Mouse (Mus musculus): ENCODE measurements around the gene Oasl1.
"Not testable (repeated sequence)": the region's sequence is repeated elsewhere in the genome, so short reads cannot be mapped to it uniquely, and the experiment has no call there.

Oasl1 gene

DNA sequence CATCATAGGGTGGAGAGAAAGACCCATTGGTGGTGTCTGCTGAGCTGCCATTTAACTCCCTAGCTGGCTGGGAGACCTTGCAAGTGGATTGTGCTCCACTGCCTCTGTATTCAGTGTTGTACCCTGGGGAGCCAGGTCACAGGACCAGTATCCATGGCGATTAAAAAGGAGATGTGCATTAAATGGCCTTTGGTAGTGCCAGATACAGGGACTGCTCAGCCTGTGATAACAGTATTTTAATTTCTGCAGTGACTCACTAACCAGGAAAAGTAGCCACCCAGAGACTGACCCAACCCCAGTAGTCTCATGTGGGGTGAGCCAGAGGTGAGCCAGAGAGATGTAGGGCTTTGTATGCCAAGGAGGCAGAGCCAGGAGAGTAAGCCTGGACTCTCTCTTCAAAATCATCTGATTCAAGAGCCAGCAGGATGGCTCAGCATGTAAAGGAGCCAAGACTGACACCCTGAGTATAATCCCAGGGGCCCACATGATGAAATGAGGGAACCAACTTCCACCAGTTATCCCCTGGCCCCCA is 3.2 kb downstream of the Oasl1 start:
- intact Hi-C loops (cut with DNase I) = no loop called here

DNA sequence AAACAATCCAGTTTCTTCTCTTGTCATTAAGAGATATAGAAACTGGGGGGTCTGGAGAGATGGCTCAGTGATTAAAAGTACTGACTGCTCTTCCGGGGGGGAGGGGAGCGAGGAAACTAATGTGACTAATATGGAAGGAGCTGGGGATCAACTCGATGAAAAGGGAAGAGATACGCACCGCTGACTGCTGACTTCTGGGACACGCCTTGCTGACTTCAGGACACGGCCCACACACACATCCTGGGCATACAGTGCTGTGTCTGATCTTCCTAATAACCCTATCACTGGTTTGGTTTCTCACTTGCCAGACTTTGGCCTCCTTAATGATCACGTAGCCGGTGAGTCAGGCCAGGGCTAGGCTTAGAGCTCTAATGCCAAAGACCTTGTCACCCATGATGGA is 3.7 kb downstream of the Oasl1 start:
- intact Hi-C loops (cut with DNase I) = no loop called here

DNA sequence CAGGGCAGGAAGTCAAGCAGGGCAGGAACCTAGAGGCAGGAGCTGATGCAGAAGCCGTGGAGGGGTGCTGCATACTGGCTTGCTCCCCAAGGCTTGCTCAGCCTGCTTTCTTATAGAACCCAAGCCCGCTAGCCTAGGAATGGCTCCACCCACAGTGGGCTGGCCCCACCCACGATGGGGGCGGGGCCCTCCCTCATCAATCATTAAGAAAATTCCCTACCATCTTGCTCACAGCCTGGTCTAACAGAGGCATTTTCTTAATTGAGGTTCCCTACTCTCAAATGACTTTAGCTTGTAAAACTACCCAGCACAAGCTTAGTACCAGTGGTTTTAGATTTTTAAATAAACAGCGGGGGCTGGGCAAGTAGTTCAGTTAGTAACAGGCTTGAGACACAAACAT is 8.6 kb downstream of the Oasl1 start:
- intact Hi-C loops (cut with DNase I) = no loop called here

DNA sequence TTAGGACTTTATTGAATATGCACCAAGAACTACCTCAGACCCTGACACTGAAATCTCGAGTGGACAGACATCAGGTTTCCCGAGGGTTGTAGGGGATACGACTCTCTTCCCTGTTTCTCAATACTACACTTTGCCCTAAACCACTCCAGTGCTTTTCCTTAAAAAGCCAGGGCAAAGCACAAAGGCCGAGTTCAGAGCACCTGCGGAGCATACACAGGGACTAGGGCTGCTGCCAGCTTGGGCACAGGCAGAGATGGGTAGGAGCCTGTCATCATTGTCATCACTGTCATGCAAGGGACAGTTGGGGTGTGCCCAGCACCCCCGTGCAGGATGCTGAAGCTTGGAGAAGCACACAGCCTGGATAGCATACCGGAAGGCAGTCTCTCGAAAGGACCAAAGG is 10.2 kb downstream of the Oasl1 start:
- intact Hi-C loops (cut with DNase I) = no loop called here

DNA sequence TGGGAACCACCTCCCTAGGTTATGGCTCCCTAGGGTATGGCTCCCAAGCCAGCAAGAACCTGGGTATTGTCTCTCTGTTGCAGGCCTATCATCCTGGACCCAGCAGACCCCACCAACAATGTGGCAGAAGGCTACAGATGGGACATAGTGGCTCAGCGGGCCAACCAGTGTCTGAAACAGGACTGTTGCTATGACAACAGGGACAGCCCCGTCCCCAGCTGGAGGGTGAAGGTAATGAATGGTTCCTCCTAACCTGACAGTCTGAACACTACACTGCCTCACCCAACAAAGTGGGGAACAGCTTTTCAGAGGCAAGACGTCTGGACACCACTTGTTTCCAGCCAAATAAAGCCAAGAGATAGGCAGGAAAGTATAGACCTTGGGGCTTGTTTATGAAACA is 12.8 kb downstream of the Oasl1 start:
- intact Hi-C loops (cut with DNase I) = no loop called here

DNA sequence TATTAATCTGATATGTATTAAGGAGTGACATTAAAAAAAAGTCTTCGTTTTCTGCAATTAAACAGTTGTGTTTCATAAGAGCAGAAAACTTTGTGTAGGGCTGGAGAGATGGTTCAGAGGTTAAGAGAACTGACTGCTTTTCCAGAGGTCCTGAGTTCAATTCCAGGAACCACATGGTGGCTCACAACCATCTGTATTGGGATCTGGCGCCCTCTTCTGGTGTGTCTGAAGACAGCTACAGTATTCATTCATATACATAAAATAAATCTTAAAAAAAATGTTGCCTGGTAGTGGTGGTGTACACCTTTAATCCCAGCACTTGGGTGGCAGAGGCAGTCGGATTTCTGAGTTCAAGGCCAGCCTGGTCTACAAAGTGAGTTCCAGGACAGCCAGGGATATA is 18.1 kb downstream of the Oasl1 start:
- intact Hi-C loops (cut with DNase I) = not testable (repeated sequence)

DNA sequence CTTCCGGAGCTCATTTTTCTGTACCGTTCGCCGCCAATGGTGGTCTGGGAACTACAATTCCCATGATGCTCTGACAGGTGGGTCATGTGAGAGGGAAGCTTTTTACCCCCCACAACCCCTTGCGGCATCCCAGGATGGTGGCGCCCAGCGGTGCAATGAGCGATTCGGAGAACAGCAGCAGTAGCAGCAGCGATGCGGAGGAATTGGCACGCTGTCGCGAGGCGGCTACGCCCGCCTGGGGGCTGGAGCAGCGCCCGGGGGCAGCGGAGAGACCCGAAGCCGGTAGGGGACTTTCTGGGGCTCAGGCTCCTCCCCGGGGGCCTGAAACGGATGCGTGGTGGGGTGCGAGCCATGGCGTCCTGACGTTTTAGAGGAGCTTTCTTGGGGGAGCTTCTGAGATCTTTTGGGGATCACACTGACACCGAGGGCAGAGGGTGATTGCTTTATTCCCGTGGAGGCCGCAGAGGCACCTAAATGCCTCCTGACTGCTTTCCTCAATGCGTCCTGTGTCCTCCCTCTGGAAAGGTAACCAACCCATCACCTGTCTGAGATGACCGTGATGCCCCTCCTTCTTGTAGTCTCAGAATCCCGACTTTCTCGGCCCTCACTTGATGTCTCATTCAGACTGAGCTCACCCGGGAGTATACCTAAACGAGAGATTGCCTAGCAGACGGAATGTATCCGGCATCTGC is 19.2 kb downstream of the Oasl1 start, which contains the start of gene 2210016L21Rik:
2210016L21Rik (plus strand) TSS at position 85 of the 692 bp plus-strand sequence.
- intact Hi-C loops (cut with DNase I) = no loop called here

DNA sequence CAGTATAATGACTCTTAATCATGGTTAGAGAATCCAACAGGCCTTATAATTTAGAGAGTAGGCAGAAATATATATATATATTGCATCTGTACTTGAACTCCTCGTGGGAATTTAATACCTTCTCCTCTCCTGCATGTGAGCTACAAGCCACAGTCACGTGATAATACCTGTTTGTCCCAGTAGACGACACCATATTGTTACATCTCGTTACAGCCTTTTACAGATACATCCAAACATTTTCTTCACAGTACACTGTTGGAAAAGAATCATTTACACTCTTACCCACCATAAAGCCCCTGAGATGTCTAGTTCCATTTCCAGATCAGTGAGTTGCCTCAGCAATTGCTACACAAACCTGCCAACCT is 19.7 kb downstream of the Oasl1 start:
- intact Hi-C loops (cut with DNase I) = no loop called here

DNA sequence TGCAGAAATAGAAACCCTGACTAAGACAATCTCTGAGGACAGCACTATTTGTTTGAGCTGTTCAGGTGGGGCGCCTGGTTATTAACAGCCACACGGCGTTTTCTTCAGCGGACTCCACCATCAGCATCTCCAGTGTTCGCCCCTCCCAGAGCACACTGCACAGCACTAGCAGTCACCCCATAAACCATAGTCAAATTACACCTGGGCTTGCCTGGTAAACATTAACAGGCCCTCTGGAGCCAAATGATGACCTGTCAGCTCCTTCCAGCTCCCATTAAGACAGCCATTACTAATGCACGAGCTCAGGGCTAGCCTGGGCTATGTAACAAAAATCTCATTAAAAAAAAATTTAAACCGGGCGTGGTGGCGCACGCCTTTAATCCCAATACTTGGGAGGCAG is 22.0 kb downstream of the Oasl1 start:
- intact Hi-C loops (cut with DNase I) = no loop called here

DNA sequence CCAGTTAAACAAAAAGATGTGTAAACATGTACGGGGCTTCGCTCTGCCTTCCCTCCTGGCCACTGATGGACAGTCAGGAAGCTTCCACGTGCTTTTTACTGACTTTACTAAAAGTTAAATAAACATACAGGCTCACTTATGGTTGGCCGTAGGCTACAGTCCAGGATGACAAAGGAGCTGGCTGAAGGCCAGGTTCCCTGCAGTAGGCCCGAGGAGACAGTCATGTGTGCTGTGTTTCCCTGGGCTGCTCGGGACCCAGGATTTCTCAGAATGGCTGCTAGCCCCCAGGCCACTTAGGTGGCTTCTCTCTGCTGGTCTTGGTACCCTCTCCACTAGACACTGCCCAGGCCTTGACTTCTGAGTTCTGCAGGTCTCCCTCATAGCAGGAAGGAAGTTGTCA is 25.9 kb downstream of the Oasl1 start:
- intact Hi-C loops (cut with DNase I) = no loop called here

DNA sequence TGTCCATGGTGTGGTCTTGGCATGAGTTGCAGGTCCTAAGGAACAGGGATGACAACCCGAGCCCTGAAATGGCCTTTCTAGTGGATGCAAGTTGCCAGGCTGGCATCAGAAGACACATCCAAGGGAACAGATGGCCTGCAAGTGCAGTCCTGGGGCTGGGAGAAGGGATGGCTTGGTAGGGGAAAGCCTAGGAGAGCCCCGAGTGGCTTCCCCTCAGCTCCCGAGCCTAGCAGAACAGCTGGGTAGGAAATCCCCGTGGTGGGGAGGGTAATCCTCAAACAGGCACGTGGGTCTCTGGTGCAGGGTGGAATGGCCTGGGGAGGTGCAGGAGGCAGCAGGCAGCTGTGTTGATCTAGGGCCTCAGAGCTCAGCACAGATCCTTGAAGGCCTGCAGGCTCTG is 26.3 kb downstream of the Oasl1 start:
- intact Hi-C loops (cut with DNase I) = no loop called here

DNA sequence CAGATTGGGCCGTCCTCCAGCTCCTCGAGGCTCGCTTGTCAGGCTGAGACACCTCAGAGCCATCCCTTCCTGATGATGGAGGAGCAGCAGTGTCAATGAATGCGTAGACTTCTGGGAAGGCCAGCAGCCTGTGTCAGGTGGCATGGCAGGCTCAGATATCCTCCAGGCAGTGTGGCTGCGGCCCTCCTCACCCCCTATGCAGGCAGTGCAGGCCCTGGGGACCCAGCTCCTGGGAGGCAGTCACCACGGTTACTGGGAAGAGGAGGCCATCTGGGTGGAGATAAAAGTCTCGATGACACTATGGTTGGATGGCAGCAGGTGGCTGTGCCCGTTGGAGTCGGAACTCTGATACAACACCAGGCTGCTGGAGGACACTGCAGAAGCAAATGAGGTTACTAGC is 26.8 kb downstream of the Oasl1 start:
- intact Hi-C loops (cut with DNase I) = no loop called here

DNA sequence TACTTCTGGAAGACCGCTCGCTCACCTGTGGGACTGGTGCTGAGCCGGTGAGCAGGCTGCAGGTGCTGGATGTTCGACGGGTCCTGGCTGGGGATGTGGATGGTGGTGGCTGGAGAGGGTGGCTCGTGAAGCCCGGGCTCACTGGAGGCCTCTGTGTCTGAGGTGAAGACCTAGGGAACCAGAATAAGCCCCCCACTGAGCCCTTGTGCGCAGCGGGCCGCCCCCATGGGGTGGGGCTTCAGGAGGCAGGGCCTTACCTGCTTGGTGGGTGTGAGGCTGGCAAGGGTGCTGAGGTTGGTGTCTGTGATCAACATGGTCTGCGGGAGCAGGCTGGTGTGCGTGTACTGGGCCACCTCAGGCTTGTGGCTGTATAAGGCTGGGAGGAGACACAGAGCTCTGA is 27.6 kb downstream of the Oasl1 start:
- intact Hi-C loops (cut with DNase I) = no loop called here

DNA sequence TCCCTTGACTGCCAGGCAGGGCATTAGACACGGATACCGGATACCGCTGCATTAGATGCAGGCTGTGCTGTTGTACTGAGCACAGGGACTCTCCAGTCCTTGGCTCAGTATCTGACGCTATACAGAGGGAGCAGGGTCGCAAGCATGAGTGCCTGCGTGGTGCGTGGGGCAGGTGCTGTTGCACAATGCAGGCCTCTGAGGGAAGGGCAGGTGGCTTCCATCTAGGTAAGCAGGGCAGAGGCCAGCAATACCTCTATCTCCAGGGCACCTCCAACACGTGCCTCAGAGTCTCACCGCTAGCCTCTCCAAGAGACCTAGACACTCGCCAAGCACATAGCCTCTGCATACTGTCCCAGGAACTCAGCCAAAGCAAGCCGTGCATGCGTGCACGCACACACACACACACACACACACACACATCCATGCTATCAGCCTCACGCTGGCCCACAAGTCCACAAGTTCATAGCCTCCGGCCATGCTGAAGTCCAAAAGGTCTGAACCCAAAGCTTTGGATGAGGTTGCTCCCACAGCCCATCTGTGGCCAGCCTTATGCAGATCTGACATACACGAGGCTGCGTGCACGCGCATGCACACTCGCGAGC is 28.3 kb downstream of the Oasl1 start:
- intact Hi-C loops (cut with DNase I) = no loop called here

DNA sequence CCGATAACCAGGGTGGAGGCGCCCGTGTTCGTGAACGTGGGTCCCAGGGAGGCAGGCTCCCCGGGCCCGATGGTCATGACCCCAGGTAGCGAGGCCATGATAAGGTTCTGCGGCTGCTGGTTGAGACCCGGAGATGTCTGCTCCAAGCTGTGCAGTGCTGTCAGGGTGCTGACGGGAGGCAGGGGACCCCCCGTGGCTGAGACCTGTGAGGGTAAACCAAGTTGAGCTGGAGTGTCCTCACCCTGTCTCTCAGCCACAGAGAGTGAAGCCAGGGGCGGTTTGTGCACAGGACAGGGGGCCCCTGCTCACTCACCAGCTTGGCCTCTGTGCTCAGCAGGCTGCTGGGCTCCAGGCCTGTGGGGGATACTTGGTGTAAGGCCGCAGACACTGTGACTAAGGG is 30.3 kb downstream of the Oasl1 start:
- intact Hi-C loops (cut with DNase I) = no loop called here

DNA sequence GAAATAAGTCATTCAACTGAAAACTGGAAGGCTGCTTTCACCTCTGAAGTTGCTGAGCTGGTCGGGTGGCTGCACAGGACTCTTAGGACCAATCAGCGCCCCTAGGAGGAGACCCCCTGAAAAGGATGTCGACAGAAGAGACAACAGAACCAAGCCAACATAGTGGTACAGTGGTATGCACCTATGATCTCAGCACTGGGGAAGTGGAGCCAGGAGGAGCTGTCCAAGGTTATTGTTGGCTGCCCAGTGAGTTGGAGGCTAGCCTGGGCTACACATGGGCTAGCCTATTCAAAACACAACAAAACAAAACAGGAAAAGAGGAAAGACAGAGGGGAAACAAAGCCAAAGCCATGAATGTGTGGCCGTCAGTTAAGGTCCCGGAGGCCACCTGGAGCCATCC is 35.0 kb downstream of the Oasl1 start:
- intact Hi-C loops (cut with DNase I) = no loop called here

DNA sequence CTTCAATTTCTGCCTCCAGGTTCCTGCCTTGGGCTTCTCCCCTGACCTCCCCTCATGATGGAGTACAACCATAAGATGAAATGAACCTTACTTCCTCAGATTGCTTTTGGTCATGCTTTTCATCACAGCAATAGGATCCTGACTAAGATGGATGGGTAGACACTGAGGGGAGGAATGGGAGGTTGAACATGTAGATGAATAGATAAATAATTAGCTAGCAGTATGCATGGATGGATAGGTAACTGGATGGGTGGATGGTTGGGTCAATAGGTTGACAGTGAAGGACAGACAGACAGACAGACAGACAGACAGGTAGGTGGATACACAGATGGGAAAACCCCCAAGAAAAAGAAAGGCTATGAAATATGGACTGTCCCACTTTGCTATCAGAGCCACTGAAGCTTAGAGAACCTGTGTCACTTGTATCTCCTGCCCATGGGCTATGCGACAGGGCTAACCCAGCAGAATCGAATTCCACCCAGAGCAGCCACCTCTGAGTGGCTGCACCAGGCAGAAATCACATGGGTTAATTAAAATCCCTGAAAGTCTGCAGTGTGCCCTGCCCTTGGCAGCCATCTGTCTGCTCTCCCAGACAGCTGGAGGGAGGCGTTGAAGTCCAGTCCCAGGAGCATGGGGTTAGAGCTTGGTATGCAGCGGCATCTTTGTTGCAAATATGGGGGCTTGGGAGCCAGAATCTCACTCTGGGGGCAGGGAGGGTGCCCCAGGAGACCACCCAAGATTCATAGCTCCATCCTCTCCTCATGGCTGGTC is 38.7 kb downstream of the Oasl1 start:
- intact Hi-C loops (cut with DNase I) = no loop called here

DNA sequence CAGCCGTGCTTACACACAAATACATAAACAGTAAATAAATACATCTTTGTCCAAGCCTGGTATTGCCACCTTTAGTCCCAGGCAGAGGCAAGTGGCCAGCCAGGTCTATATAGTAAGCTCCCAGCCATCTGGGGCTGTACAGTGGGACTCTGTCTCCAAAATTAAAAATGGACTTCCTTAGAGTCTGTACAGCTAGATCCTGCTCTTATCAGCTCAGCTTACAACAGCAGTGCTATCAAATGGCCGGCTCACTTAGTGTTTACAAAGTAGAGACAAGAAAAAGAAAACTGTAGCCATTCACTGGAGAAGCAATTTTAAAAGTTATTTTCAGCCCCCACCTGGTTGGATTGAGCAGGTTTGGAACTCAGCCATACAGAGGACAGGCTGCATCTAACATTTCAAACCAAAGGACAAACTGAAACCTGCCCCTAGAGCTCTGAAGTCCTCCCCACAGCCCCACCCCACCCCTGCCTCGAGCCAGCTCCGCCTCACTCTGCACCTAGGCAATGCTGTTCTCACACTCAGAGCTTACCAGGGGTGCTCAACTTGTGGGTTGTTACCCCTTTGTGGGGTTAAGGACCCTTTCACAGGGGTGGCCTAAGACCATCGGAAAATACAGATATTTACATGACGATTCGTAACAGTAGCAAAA is 41.4 kb downstream of the Oasl1 start:
- intact Hi-C loops (cut with DNase I) = no loop called here

DNA sequence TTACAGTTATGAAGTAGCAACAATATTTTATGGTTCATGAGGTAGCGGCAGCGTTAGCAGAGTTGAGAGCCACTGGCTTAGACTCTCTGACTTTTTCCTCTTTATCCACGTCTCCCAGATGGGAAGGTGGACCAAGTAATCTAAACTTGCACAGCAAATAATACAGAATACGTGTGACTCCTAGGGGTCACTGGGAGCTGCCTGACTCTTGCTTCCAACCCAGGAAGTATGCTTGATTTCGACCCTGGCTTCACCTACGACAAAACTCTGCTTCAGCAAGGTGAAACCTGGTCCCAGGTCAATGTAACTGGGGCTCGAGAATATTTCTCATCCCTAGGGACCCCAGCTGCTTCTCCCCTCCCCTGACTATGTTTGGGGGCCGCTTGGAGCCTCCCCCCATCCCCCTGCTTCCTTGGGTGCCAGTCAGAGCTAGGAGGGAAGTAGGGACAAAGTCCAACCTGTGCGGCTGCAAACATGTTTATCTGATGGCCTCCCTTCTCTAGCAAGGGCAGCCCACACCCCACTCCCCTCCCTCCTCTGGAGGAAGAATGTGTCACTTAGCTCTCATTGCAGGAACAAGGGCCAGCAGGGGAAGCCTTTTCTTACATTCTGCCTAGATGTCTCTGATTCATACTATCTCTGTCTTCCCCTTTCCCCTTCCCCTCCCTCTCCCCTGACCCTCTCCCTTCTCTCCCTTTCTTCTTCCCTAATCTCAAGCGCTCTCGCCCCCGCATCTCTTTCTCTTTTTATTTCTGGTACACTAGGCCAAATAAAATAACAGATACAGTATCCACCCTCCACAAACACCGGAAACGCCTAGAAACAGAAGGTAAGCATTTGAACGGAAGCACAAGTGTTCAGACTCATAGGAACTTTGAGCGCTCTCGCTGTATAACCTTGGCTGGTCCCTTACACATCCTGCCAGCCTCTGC is 42.2 kb downstream of the Oasl1 start:
- intact Hi-C loops (cut with DNase I) = no loop called here

DNA sequence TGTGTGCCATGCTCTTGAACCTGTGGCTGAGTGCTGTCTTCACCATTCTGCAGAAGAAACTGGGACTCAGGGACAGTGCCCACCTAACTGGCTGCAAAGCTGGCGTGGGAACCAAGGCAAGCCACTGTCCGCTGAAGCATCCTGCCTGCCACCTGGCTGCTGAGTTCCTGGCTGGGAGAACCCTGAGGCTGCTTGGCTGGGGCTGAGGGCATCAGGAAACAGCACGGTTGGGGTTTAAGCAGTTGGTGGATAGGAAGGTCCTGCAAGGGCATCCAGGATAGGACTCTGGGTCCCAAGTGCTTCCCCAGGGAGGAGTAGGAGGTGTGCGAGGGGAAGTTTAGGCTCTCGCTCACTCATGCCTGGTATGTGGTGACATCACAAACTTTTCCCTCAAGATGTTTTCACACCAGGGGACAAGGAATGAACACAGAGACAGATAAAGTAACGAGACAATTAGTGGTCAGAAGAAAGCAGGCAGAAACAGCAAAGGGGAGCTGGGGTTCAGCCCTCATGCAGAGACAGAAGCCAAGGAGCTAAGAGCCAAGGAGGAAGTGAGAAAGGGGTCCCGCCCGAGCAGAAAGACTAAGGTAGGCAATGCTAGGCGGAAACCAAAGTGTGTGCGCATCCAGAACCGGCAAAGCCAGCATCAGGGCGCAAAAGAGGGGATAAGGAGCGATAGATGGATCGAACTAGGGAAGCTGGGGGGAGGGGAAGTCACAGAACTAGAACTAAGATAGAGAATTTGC is 44.7 kb downstream of the Oasl1 start:
- intact Hi-C loops (cut with DNase I) = no loop called here
